Mouse (Mus musculus) cerebellum, adult 9-11 months (tissue): ENCODE data around the gene Mboat2.

Source experiments
- DNase-seq: peaks from one replicate; pipeline ENCODE4 v3.0.0; 2022

The Mboat2 gene

GRCm38 (mm10) chr12:24907894-24908293 is 77.2 kb downstream of the Mboat2 start:
- no peak for DNase-seq

- no peak for DNase-seq
These were observed 79.0 kb downstream of the Mboat2 start for GRCm38 (mm10) chr12:24909679-24910078.

- no peak for DNase-seq
These were observed 81.5 kb downstream of the Mboat2 start for GRCm38 (mm10) chr12:24912174-24912573.

GRCm38 (mm10) chr12:24912876-24913275 is 82.2 kb downstream of the Mboat2 start:
- no peak for DNase-seq

GRCm38 (mm10) chr12:24918575-24919262 is 88.0 kb downstream of the Mboat2 start:
- DNase-seq: no peak

- DNase-seq: no peak
These were observed 90.2 kb downstream of the Mboat2 start for GRCm38 (mm10) chr12:24920861-24921260.

- DNase-seq: no peak
These were observed 93.3 kb downstream of the Mboat2 start for GRCm38 (mm10) chr12:24924003-24924402.

GRCm38 (mm10) chr12:24925276-24925675 is 94.6 kb downstream of the Mboat2 start:
- DNase-seq: no peak

- DNase-seq: no peak
These were observed 95.0 kb downstream of the Mboat2 start for GRCm38 (mm10) chr12:24925684-24926083.

- peak; percentile 49 for DNase-seq
These were observed 97.5 kb downstream of the Mboat2 start for GRCm38 (mm10) chr12:24928051-24928748.

GRCm38 (mm10) chr12:24929043-24929442 is 98.4 kb downstream of the Mboat2 start:
- no peak for DNase-seq

- DNase-seq: no peak
These were observed 100.1 kb downstream of the Mboat2 start for GRCm38 (mm10) chr12:24930760-24931159.

- DNase-seq: no peak
These were observed 101.4 kb downstream of the Mboat2 start for GRCm38 (mm10) chr12:24932120-24932519.

GRCm38 (mm10) chr12:24933206-24933775 is 102.6 kb downstream of the Mboat2 start:
- no peak for DNase-seq

GRCm38 (mm10) chr12:24933996-24934395 is 103.3 kb downstream of the Mboat2 start:
- no peak for DNase-seq

GRCm38 (mm10) chr12:24936281-24936680 is 105.6 kb downstream of the Mboat2 start:
- DNase-seq: no peak

GRCm38 (mm10) chr12:24939372-24939771 is 108.7 kb downstream of the Mboat2 start:
- no peak for DNase-seq

- no peak for DNase-seq
These were observed 112.1 kb downstream of the Mboat2 start for GRCm38 (mm10) chr12:24942619-24943287.

- no peak for DNase-seq
These were observed 112.7 kb downstream of the Mboat2 start for GRCm38 (mm10) chr12:24943427-24943826.

- no peak for DNase-seq
These were observed 113.9 kb downstream of the Mboat2 start for GRCm38 (mm10) chr12:24944597-24944996.

- no peak for DNase-seq
These were observed 116.4 kb downstream of the Mboat2 start for GRCm38 (mm10) chr12:24947065-24947464.

GRCm38 (mm10) chr12:24948344-24948743 is 117.7 kb downstream of the Mboat2 start:
- DNase-seq: peak; percentile 31

- DNase-seq: no peak
These were observed 119.8 kb downstream of the Mboat2 start for GRCm38 (mm10) chr12:24950376-24951046.
